Mouse (Mus musculus): Measurements from ENCODE around the gene Siah1a.

DNA sequence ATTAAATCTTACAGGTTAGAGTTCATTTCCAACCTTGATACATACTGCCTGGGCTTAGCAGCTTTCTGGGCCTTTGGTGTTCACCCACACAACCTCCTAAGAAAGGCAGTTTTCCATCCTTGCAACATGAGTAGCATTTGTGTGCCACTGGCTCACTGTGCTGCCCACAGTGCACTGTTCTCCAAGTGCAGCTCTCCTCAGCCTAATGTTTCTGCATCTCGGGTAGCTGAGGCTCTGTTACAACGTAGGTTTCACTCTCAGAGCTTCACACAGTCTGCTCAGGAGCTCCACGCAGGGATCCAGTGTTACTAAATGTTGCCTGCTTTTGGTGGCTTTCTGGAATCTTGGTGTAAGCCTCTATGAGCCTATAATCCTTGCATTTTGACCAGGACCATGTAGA, 40.4 kb downstream of the Siah1a start:
- no peak for TF ChIP-seq CTCF (IDR thresholded peaks at IDR 0.05; ENCODE audit: control insufficient read depth, insufficient read depth, low read length)
- no peak for TF ChIP-seq POLR2A (IDR thresholded peaks at IDR 0.05; ENCODE audit: borderline replicate concordance, control insufficient read depth, low read depth, low read length)
